Mouse (Mus musculus): ENCODE data around the gene Irf2bp1. TPM values are rescaled to one million over a fixed set of nuclear protein-coding genes. Genes with fewer than 3 reads are reported as not detected.
A peak's percentile ranks its signal among the peaks of the same experiment; 100 is the strongest.

Irf2bp1 gene
- polyA plus RNA-seq, 1 experiment from 2014 or later = 6.6 TPM

DNA sequence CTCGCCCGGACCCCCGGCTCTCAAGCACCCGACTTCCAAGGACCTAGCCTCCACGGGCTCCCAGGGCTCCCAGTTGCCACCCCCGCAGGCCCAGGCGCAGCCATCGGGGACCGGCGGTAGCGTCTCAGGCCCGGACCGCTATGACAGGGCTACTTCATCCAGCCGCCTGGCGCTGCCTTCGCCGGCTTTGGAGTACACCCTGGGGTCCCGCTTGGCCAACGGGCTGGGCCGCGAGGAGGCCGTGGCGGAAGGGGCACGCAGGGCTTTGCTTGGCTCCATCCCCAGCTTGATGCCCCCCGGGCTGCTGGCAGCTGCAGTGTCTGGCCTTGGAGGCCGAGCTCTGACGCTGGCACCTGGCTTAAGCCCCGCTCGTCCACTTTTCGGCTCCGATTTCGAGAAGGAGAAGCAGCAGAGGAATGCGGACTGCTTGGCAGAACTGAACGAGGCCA, 811 bp downstream of the Irf2bp1 start:
- H3K9me3 ChIP-seq (replicated peaks; ENCODE audit: control insufficient read depth, low read length) = no peaks in the 10 kb centered on the region
- peak overlapping the region; percentile 84 for H3K4me3 ChIP-seq (ENCODE audit: low read depth, low read length)
- peak overlapping the region; percentile 87 for H3K9ac ChIP-seq (ENCODE audit: low read depth, low read length)
- peak overlapping the region; percentile 94 for H3K27ac ChIP-seq (ENCODE audit: low read length)
- 12% methylated on average over 33 of the region's 34 CpGs for WGBS (ENCODE audit: insufficient replicate concordance)
- H3K27me3 ChIP-seq (ENCODE audit: control insufficient read depth, insufficient read depth, low read depth, low read length) = no peaks in the 10 kb centered on the region
- peaks cover 5% of the 10 kb centered on the region for H3K36me3 ChIP-seq (ENCODE audit: control insufficient read depth, insufficient read depth)
- peak overlapping the region; percentile 99 for H3K4me2 ChIP-seq (ENCODE audit: low read depth, low read length)
- H3K4me1 ChIP-seq (ENCODE audit: control insufficient read depth, low read depth, low read length) = peaks cover 57% of the 10 kb centered on the region
- no peak for ATAC-seq (ENCODE audit: low read depth)

DNA sequence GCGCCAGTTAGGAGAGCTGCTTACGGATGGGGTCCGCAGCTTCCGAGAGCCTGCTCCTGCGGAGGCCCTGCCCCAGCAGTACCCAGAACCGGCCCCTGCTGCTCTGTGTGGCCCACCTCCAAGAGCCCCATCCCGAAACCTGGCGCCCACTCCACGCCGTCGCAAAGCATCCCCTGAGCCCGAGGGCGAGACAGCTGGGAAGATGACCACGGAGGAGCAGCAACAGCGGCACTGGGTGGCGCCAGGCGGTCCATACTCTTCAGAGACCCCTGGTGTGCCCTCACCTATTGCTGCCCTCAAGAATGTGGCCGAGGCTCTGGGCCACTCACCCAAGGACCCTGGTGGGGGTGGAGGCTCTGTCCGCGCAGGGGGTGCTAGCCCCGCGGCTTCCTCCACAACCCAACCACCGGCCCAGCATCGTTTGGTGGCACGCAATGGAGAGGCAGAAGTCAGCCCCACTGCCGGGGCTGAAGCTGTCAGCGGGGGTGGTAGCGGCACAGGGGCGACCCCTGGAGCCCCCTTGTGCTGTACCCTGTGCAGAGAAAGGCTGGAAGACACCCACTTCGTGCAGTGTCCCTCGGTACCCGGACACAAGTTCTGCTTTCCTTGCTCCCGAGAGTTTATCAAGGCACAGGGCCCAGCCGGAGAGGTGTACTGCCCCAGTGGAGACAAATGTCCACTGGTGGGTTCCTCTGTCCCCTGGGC, 1.7 kb downstream of the Irf2bp1 start:
- Histone ChIP-seq H3K4me2 (ENCODE audit: low read depth, low read length) (peak overlapping the region; percentile 99), H3K4me3 (ENCODE audit: low read depth, low read length) (peak overlapping the region; percentile 84), H3K9ac (ENCODE audit: low read depth, low read length) (0 out of 2 replicates have a peak overlapping the region, but pooled peaks have one; percentile 6), H3K27me3 (ENCODE audit: control insufficient read depth, insufficient read depth, low read depth, low read length) (no peaks in the 10 kb centered on the region), H3K9me3 (replicated peaks; ENCODE audit: control insufficient read depth, low read length) (no peaks in the 10 kb centered on the region), H3K27ac (ENCODE audit: low read length) (no peak overlapping the region), H3K36me3 (ENCODE audit: control insufficient read depth, insufficient read depth) (peaks cover 5% of the 10 kb centered on the region), H3K4me1 (ENCODE audit: control insufficient read depth, low read depth, low read length) (peaks cover 57% of the 10 kb centered on the region)
- no peak for ATAC-seq (ENCODE audit: low read depth)
- 72% methylated on average over 34 of the region's 34 CpGs for WGBS (ENCODE audit: insufficient replicate concordance)

- H3K9me3 ChIP-seq (replicated peaks; ENCODE audit: control insufficient read depth, low read length) = no peaks in the 10 kb centered on the region
- H3K4me3 ChIP-seq (ENCODE audit: low read depth, low read length) = peak overlapping the region; percentile 84; the same call in 1 of the 2 replicates
- H3K4me1 ChIP-seq (ENCODE audit: control insufficient read depth, low read depth, low read length) = peaks cover 49% of the 10 kb centered on the region
- peak overlapping the region; percentile 99; the same call in 1 of the 2 replicates for H3K4me2 ChIP-seq (ENCODE audit: low read depth, low read length)
- no peak overlapping the region for H3K9ac ChIP-seq (ENCODE audit: low read depth, low read length)
- ATAC-seq (ENCODE audit: low read depth) = no peak
- no peaks in the 10 kb centered on the region for H3K27me3 ChIP-seq (ENCODE audit: control insufficient read depth, insufficient read depth, low read depth, low read length)
- WGBS (ENCODE audit: insufficient replicate concordance) = 4% methylated on average over 12 of the region's 12 CpGs
- peak overlapping the region; percentile 21 for H3K27ac ChIP-seq (ENCODE audit: low read length)
- peaks cover 5% of the 10 kb centered on the region for H3K36me3 ChIP-seq (ENCODE audit: control insufficient read depth, insufficient read depth)
Measured at GRCm38 (mm10) chr7:19006476-19006875, 2.6 kb downstream of the Irf2bp1 start.

DNA sequence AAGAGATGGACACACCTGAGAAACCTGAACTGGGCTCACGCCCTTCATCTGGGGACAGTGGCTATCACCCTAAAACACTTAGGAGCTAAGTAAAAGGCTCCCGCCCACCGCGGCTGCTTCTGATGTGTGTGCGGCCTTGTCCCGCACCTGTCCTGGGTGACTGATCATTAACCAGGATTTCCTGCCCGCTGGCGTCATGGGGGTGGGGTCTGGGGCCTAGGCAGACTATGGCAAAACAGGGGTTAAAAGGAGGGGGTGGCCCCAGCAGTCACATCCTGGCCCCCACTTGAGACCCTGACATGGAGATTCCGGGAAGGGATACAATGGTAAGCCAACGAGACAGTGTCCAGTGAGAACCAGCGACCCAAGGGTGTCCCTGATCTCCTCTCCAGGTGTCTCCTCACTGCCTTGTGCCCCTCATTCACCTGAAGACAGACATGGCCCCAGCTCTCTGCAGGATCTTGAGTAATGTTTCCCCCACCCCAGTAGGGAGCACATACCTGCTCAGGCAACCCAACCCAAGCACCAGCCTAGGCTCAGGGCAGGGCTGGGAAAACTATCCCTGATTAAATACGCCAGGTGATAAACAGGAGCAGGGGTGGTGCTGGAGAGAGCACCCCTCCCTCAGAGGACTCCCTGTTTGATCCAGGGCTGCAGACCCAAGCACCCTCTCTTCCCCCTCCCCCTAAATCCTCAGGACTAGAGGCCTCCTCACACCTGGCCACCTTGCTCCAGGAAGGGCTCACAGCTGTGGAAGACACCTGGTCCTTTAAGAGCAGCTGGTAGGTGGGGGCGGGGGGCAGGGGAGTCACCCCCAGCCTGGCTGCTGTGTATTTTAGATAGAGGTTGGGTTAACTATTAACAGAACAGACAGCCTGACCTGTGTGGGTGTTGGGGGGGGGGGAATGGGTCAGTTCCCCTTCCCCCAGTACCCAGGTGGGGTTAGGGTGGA, 3.5 kb downstream of the Irf2bp1 start:
- Histone ChIP-seq H3K9ac (ENCODE audit: low read depth, low read length) (no peak overlapping the region), H3K27me3 (ENCODE audit: control insufficient read depth, insufficient read depth, low read depth, low read length) (0 out of 2 replicates have a peak, but pooled peaks cover 3% of the 10 kb centered on the region), H3K9me3 (replicated peaks; ENCODE audit: control insufficient read depth, low read length) (no peaks in the 10 kb centered on the region), H3K4me3 (ENCODE audit: low read depth, low read length) (peak overlapping the region; percentile 11; the same call in 1 of the 2 replicates), H3K4me1 (ENCODE audit: control insufficient read depth, low read depth, low read length) (peaks cover 46% of the 10 kb centered on the region), H3K4me2 (ENCODE audit: low read depth, low read length) (peak overlapping the region; percentile 24; the same call in 1 of the 2 replicates), H3K27ac (ENCODE audit: low read length) (peak overlapping the region; percentile 76), H3K36me3 (ENCODE audit: control insufficient read depth, insufficient read depth) (peaks cover 5% of the 10 kb centered on the region)
- peak; percentile 32 for ATAC-seq (ENCODE audit: low read depth)
- WGBS (ENCODE audit: insufficient replicate concordance) = 62% methylated on average over 13 of the region's 13 CpGs

DNA sequence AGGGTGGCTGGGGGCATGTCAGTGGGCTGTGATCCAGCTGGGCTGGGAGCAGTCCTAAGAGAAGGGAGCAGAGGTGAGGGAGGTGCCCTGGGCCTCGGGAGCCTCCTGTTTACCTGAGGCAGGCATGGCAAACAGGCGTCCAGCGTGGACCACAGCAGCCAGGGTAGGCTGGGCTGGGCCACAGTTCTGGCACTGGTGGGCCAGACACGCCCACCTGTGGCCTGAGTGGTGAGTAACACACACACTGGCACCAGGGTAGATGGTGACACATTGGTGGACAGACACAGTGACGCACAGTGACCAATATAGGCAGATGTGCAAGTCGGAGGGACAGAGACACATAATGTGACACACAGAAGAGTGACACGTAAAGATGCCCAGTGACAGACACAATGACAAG, 6.7 kb downstream of the Irf2bp1 start:
- H3K9ac ChIP-seq (ENCODE audit: low read depth, low read length) = no peak overlapping the region
- H3K27me3 ChIP-seq (ENCODE audit: control insufficient read depth, insufficient read depth, low read depth, low read length) = 0 out of 2 replicates have a peak, but pooled peaks cover 3% of the 10 kb centered on the region
- H3K4me1 ChIP-seq (ENCODE audit: control insufficient read depth, low read depth, low read length) = peaks cover 22% of the 10 kb centered on the region
- peak overlapping the region; percentile 4; the same call in 1 of the 2 replicates for H3K27ac ChIP-seq (ENCODE audit: low read length)
- no peak overlapping the region for H3K4me3 ChIP-seq (ENCODE audit: low read depth, low read length)
- no peak overlapping the region for H3K4me2 ChIP-seq (ENCODE audit: low read depth, low read length)
- H3K36me3 ChIP-seq (ENCODE audit: control insufficient read depth, insufficient read depth) = peaks cover 4% of the 10 kb centered on the region
- H3K9me3 ChIP-seq (replicated peaks; ENCODE audit: control insufficient read depth, low read length) = no peaks in the 10 kb centered on the region
- 56% methylated on average over 7 of the region's 7 CpGs for WGBS (ENCODE audit: insufficient replicate concordance)
- peak; percentile 13 for ATAC-seq (ENCODE audit: low read depth)

- Histone ChIP-seq H3K4me3 (ENCODE audit: low read depth, low read length) (peak overlapping the region; percentile 39), H3K27me3 (ENCODE audit: control insufficient read depth, insufficient read depth, low read depth, low read length) (0 out of 2 replicates have a peak, but pooled peaks cover 3% of the 10 kb centered on the region), H3K36me3 (ENCODE audit: control insufficient read depth, insufficient read depth) (no peaks in the 10 kb centered on the region), H3K9me3 (replicated peaks; ENCODE audit: control insufficient read depth, low read length) (no peaks in the 10 kb centered on the region), H3K4me1 (ENCODE audit: control insufficient read depth, low read depth, low read length) (peaks cover 12% of the 10 kb centered on the region), H3K4me2 (ENCODE audit: low read depth, low read length) (peak overlapping the region; percentile 54), H3K27ac (ENCODE audit: low read length) (peak overlapping the region; percentile 79), H3K9ac (ENCODE audit: low read depth, low read length) (peak overlapping the region; percentile 50)
- ATAC-seq (ENCODE audit: low read depth) = peak; percentile 43
- 2% methylated on average over 31 of the region's 31 CpGs for WGBS (ENCODE audit: insufficient replicate concordance)
Measured at GRCm38 (mm10) chr7:19012025-19012621, 8.3 kb downstream of the Irf2bp1 start.

- Histone ChIP-seq H3K4me3 (ENCODE audit: low read depth, low read length) (no peak overlapping the region), H3K9me3 (replicated peaks; ENCODE audit: control insufficient read depth, low read length) (no peaks in the 10 kb centered on the region), H3K4me1 (ENCODE audit: control insufficient read depth, low read depth, low read length) (peaks cover 12% of the 10 kb centered on the region), H3K27me3 (ENCODE audit: control insufficient read depth, insufficient read depth, low read depth, low read length) (0 out of 2 replicates have a peak, but pooled peaks cover 3% of the 10 kb centered on the region), H3K4me2 (ENCODE audit: low read depth, low read length) (peak overlapping the region; percentile 54), H3K27ac (ENCODE audit: low read length) (peak overlapping the region; percentile 79), H3K9ac (ENCODE audit: low read depth, low read length) (no peak overlapping the region; the same call in 1 of the 2 replicates), H3K36me3 (ENCODE audit: control insufficient read depth, insufficient read depth) (no peaks in the 10 kb centered on the region)
- 39% methylated on average over 2 of the region's 2 CpGs for WGBS (ENCODE audit: insufficient replicate concordance)
- ATAC-seq (ENCODE audit: low read depth) = peak; percentile 63
Measured at GRCm38 (mm10) chr7:19012882-19013281, 9.0 kb downstream of the Irf2bp1 start.

GRCm38 (mm10) chr7:19014452-19014851, 10.6 kb downstream of the Irf2bp1 start:
- peaks cover 10% of the 10 kb centered on the region; the same call in 1 of the 2 replicates for H3K4me1 ChIP-seq (ENCODE audit: control insufficient read depth, low read depth, low read length)
- H3K27ac ChIP-seq (ENCODE audit: low read length) = no peak overlapping the region
- no peak overlapping the region for H3K4me2 ChIP-seq (ENCODE audit: low read depth, low read length)
- H3K27me3 ChIP-seq (ENCODE audit: control insufficient read depth, insufficient read depth, low read depth, low read length) = 0 out of 2 replicates have a peak, but pooled peaks cover 5% of the 10 kb centered on the region
- no peaks in the 10 kb centered on the region for H3K36me3 ChIP-seq (ENCODE audit: control insufficient read depth, insufficient read depth)
- no peaks in the 10 kb centered on the region for H3K9me3 ChIP-seq (replicated peaks; ENCODE audit: control insufficient read depth, low read length)
- H3K4me3 ChIP-seq (ENCODE audit: low read depth, low read length) = no peak overlapping the region
- ATAC-seq (ENCODE audit: low read depth) = no peak
- 60% methylated on average over 15 of the region's 15 CpGs for WGBS (ENCODE audit: insufficient replicate concordance)
- no peak overlapping the region for H3K9ac ChIP-seq (ENCODE audit: low read depth, low read length)

Measured in liver, embryonic 16.5 days (tissue).